Mouse (Mus musculus) lung, postnatal 0 days (tissue): ENCODE measurements at regions not wholly inside any gene's neighbourhood (a gene's known extent, or its start where the extent isn't known, plus 50 kb on each side); places are given as distances from the start of the nearest gene placed in this dataset.
A peak's percentile ranks its signal among the peaks of the same experiment; 100 is the strongest.

ENCODE experiments used
- ATAC-seq: fragments of 200-750 bp; cut with Nextera tagmentation; 2 replicates; pipeline ENCODE4 v1.8.0; 2017; ENCODE audit warnings: moderate library complexity
- DNase-seq: peaks from one replicate; pipeline ENCODE4 v3.0.0-alpha.2; 2016; ENCODE audit warnings: low spot score
- H3K27ac ChIP-seq: fragments of 300-500 bp; sonication (generic); 2 replicates; pipeline ENCODE4 v1.5.1; 2014; ENCODE audit warnings: antibody characterized with exemption, mild to moderate bottlenecking, low read length, mixed read lengths
- H3K27me3 ChIP-seq: fragments of 300-500 bp; sonication (generic); replicated peaks from 2 replicates; pipeline ENCODE4 v1.6.1; 2014; ENCODE audit warnings: low read length, mixed read lengths; ENCODE audit not compliant: insufficient read depth
- H3K36me3 ChIP-seq: fragments of 300-500 bp; sonication (generic); 2 replicates; pipeline ENCODE4 v1.6.1; 2014; ENCODE audit warnings: low read length, mixed read lengths; ENCODE audit not compliant: insufficient read depth
- H3K4me1 ChIP-seq: fragments of 300-500 bp; sonication (generic); 2 replicates; pipeline ENCODE4 v1.6.1; 2014; ENCODE audit warnings: antibody characterized with exemption, low read depth, low read length, mixed read lengths; ENCODE audit not compliant: insufficient read depth
- H3K4me2 ChIP-seq: fragments of 300-500 bp; sonication (generic); replicated peaks from 2 replicates; pipeline ENCODE4 v1.6.1; 2014; ENCODE audit warnings: low read depth, mild to moderate bottlenecking, low read length, moderate library complexity, mixed read lengths
- H3K4me3 ChIP-seq: fragments of 300-500 bp; sonication (generic); 2 replicates; pipeline ENCODE4 v1.5.1; 2014; ENCODE audit warnings: low read depth, low read length
- H3K9ac ChIP-seq: fragments of 300-500 bp; sonication (generic); replicated peaks from 2 replicates; pipeline ENCODE4 v1.6.1; 2014; ENCODE audit warnings: low read depth, mild to moderate bottlenecking
- H3K9me3 ChIP-seq: fragments of 300-500 bp; sonication (generic); 2 replicates; pipeline ENCODE4 v1.6.1; 2016; ENCODE audit warnings: low read length, mixed read lengths
- CTCF ChIP-seq: IDR thresholded peaks from 2 replicates; pipeline ENCODE4 v1.5.1; 2016; ENCODE audit warnings: antibody characterized with exemption, mild to moderate bottlenecking
- EP300 ChIP-seq: IDR thresholded peaks from 2 replicates; pipeline ENCODE4 v1.6.1; 2016; ENCODE audit warnings: antibody characterized with exemption, mild to moderate bottlenecking, control low read depth
- WGBS: fragments of 180-500 bp; shearing (Covaris S2); extraction: QIAGEN DNeasy Blood & Tissue Kit; methylation state at CpG from one replicate; pipeline ENCODE4 v1.1.7; 2014; 5-methylcytosine and 5-hydroxymethylcytosine counted together

- Histone ChIP-seq H3K4me2 (no peak overlapping the region), H3K4me1 (peaks cover 3% of the 10 kb centered on the region; the same call in 1 of the 2 replicates), H3K27me3 (no peaks in the 10 kb centered on the region), H3K9ac (no peak overlapping the region), H3K27ac (no peak overlapping the region), H3K36me3 (no peaks in the 10 kb centered on the region), H3K4me3 (no peak overlapping the region), H3K9me3 (no peaks in the 10 kb centered on the region)
- DNase-seq: no peak
- TF ChIP-seq CTCF (no peak), EP300 (no peak)
- 53% methylated on average over 15 of the region's 15 CpGs for WGBS
- no peak for ATAC-seq
Observed at GRCm38 (mm10) chr7:130059684-130060607, 460.2 kb downstream of the Ate1 start.

GRCm38 (mm10) chr7:130064500-130064899 is 455.7 kb downstream of the Ate1 start:
- Histone ChIP-seq H3K4me2 (no peak overlapping the region), H3K9me3 (no peaks in the 10 kb centered on the region), H3K27ac (no peak overlapping the region), H3K4me3 (no peak overlapping the region), H3K36me3 (no peaks in the 10 kb centered on the region), H3K27me3 (no peaks in the 10 kb centered on the region), H3K4me1 (no peaks in the 10 kb centered on the region; the same call in 1 of the 2 replicates), H3K9ac (no peak overlapping the region)
- 28% methylated on average over 7 of the region's 7 CpGs for WGBS
- TF ChIP-seq CTCF (no peak), EP300 (no peak)
- DNase-seq: no peak
- ATAC-seq: no peak

- ATAC-seq (peak; percentile 53), DNase-seq (peak; percentile 72)
- Histone ChIP-seq H3K9me3 (no peaks in the 10 kb centered on the region), H3K9ac (no peak overlapping the region), H3K27ac (no peak overlapping the region), H3K4me1 (peaks cover under 1% of the 10 kb centered on the region; the same call in 1 of the 2 replicates), H3K4me2 (no peak overlapping the region), H3K36me3 (no peaks in the 10 kb centered on the region), H3K4me3 (no peak overlapping the region), H3K27me3 (no peaks in the 10 kb centered on the region)
- TF ChIP-seq EP300 (peak; percentile 94), CTCF (no peak)
- 55% methylated on average over 3 of the region's 3 CpGs for WGBS
Observed at GRCm38 (mm10) chr7:130068316-130068715, 451.9 kb downstream of the Ate1 start.

GRCm38 (mm10) chr7:130073388-130073787 is 446.8 kb downstream of the Ate1 start:
- Histone ChIP-seq H3K27ac (peak overlapping the region; percentile 33; the same call in 1 of the 2 replicates), H3K4me1 (peaks cover 5% of the 10 kb centered on the region), H3K9ac (no peak overlapping the region; the same call in 1 of the 2 replicates), H3K4me3 (peak overlapping the region; percentile 31; the same call in 1 of the 2 replicates), H3K4me2 (peak overlapping the region; percentile 50), H3K36me3 (no peaks in the 10 kb centered on the region), H3K27me3 (no peaks in the 10 kb centered on the region), H3K9me3 (no peaks in the 10 kb centered on the region)
- TF ChIP-seq EP300 (no peak), CTCF (no peak)
- DNase-seq: peak; percentile 45
- WGBS: 19% methylated on average over 11 of the region's 11 CpGs
- ATAC-seq: peak; percentile 49

GRCm38 (mm10) chr7:130073890-130074819 is 446.0 kb downstream of the Ate1 start:
- Histone ChIP-seq H3K4me3 (peak overlapping the region; percentile 31), H3K4me1 (peaks cover 5% of the 10 kb centered on the region), H3K36me3 (no peaks in the 10 kb centered on the region), H3K4me2 (peak overlapping the region; percentile 50), H3K27ac (peak overlapping the region; percentile 16; the same call in 1 of the 2 replicates), H3K9me3 (no peaks in the 10 kb centered on the region), H3K27me3 (no peaks in the 10 kb centered on the region), H3K9ac (no peak overlapping the region; the same call in 1 of the 2 replicates)
- TF ChIP-seq EP300 (no peak), CTCF (peak; percentile 48)
- 13% methylated on average over 27 of the region's 27 CpGs for WGBS
- peak; percentile 71 for DNase-seq
- peak; percentile 38 for ATAC-seq

GRCm38 (mm10) chr7:130082662-130083061 is 437.5 kb downstream of the Ate1 start:
- no peaks in the 10 kb centered on the region for H3K27me3 ChIP-seq
- DNase-seq (no peak), ATAC-seq (no peak)
- H3K9ac ChIP-seq: no peak overlapping the region
- no peak for TF ChIP-seq CTCF
- no peak for TF ChIP-seq EP300
- H3K4me3 ChIP-seq: no peak overlapping the region
- no peaks in the 10 kb centered on the region for H3K36me3 ChIP-seq
- H3K4me1 ChIP-seq: no peaks in the 10 kb centered on the region
- H3K4me2 ChIP-seq: no peak overlapping the region
- H3K9me3 ChIP-seq: no peaks in the 10 kb centered on the region
- WGBS: 84% methylated on average over 4 of the region's 4 CpGs
- no peak overlapping the region for H3K27ac ChIP-seq
